Mouse (Mus musculus) small intestine, adult 10 weeks (tissue): ENCODE results near the gene Gipr. TPM values are rescaled to one million over a fixed set of nuclear protein-coding genes. Genes with fewer than 3 reads are reported as not detected.

Source experiments
- polyA plus RNA-seq: library from polyadenylated mRNA; stranded (reverse); fragments of 350-450 nt; fragmentation: Illumina TruSeq; extraction: RNeasy Lipid Tissue Mini Kit (QIAGEN cat#74804); gene quantifications from one replicate; pipeline ENCODE4 v1.2.3, GENCODE M21; 2014; ENCODE audit warnings: low replicate concordance

Gene Gipr
- polyA plus RNA-seq = 0.22 TPM

GRCm38 (mm10) chr7:19165656-19166423 is at the start of gene Gipr:
Gene Gipr, minus strand, starts transcription at chr7:19166127.

GRCm38 (mm10) chr7:19211996-19212755 is 46.2 kb upstream of the Gipr start, which contains the start of gene Gpr4:
Gene Gpr4, plus strand, starts transcription at chr7:19212538.

GRCm38 (mm10) chr7:19175708-19176515 is 10.0 kb upstream of the Gipr start, which contains the start of gene Eml2:
Gene Eml2, plus strand, starts transcription at chr7:19176421.

GRCm38 (mm10) chr7:19149626-19150025 is 16.3 kb downstream of the Gipr start, which contains the start of gene Snrpd2:
Gene Snrpd2, plus strand, starts transcription at chr7:19149722.

GRCm38 (mm10) chr7:19148875-19149541 is 16.9 kb downstream of the Gipr start, which contains the start of gene Qpctl:
Gene Qpctl, minus strand, starts transcription at chr7:19149291.

GRCm38 (mm10) chr7:19119631-19120429 is 46.1 kb downstream of the Gipr start, which contains the start of gene Fbxo46:
Gene Fbxo46, plus strand, starts transcription at chr7:19119859.

GRCm38 (mm10) chr7:19118028-19118771 is 47.7 kb downstream of the Gipr start, which contains the start of gene Gm4969:
Gene Gm4969, minus strand, starts transcription at chr7:19118368.

Other genes with a start within 250 kb of the Gipr start
- gene Nova2, start 240.2 kb downstream of the Gipr start, polyA plus RNA-seq = 0.07 TPM
- gene Nanos2, start 178.7 kb downstream of the Gipr start, polyA plus RNA-seq = not detected
- gene Mypop, start 174.9 kb downstream of the Gipr start, polyA plus RNA-seq = not detected
- gene Irf2bp1, start 162.1 kb downstream of the Gipr start, polyA plus RNA-seq = 0.52 TPM
- gene Foxa3, start 142.6 kb downstream of the Gipr start, polyA plus RNA-seq = 4.9 TPM
- gene Sympk, start 141.8 kb downstream of the Gipr start, polyA plus RNA-seq = 1.7 TPM
- not detected for gene Rsph6a, start 111.4 kb downstream of the Gipr start, polyA plus RNA-seq
- gene Dmwd, start 89.9 kb downstream of the Gipr start, polyA plus RNA-seq = not detected
- 1.3 TPM for gene Dmpk, start 82.3 kb downstream of the Gipr start, polyA plus RNA-seq
- gene Six5, start 71.5 kb downstream of the Gipr start, polyA plus RNA-seq = 0.33 TPM
- not detected for gene Gm4969, start 47.8 kb downstream of the Gipr start, polyA plus RNA-seq
- 0.48 TPM for gene Fbxo46, start 46.3 kb downstream of the Gipr start, polyA plus RNA-seq
- gene Qpctl, start 16.8 kb downstream of the Gipr start, polyA plus RNA-seq = 2.7 TPM
- gene Snrpd2, start 16.4 kb downstream of the Gipr start, polyA plus RNA-seq = 1.3 TPM
- not detected for gene Eml2, start 10.3 kb upstream of the Gipr start, polyA plus RNA-seq
- 1.4 TPM for gene Gpr4, start 46.4 kb upstream of the Gipr start, polyA plus RNA-seq
- 6.8 TPM for gene Opa3, start 62.2 kb upstream of the Gipr start, polyA plus RNA-seq
- 48.9 TPM for gene Vasp, start 105.7 kb upstream of the Gipr start, polyA plus RNA-seq
- gene Ppm1n, start 113.9 kb upstream of the Gipr start, polyA plus RNA-seq = 4.2 TPM
- gene Rtn2, start 116.5 kb upstream of the Gipr start, polyA plus RNA-seq = not detected
- 0.67 TPM for gene Fosb, start 143.9 kb upstream of the Gipr start, polyA plus RNA-seq
- not detected for gene Ercc1, start 178.7 kb upstream of the Gipr start, polyA plus RNA-seq
- 0.26 TPM for gene Cd3eap, start 193.4 kb upstream of the Gipr start, polyA plus RNA-seq
- not detected for gene Ppp1r13l, start 193.6 kb upstream of the Gipr start, polyA plus RNA-seq
- gene Ercc2, start 215.9 kb upstream of the Gipr start, polyA plus RNA-seq = not detected
- not detected for gene Klc3, start 238.0 kb upstream of the Gipr start, polyA plus RNA-seq
- not detected for gene Ckm, start 238.6 kb upstream of the Gipr start, polyA plus RNA-seq